Mouse (Mus musculus) adrenal gland, adult 2 months (tissue): Measurements from ENCODE around the gene Ssb. TPM values are rescaled to one million over a fixed set of nuclear protein-coding genes. Genes with fewer than 3 reads are reported as not detected.

Experiments used
- DNase-seq: peaks from one replicate; pipeline ENCODE4 v3.0.0; 2021
- long read RNA-seq: library from polyadenylated mRNA; stranded (forward); transcript quantifications from one replicate; pipeline ENCODE4 v2.0.0, GENCODE M21; 2021
- polyA plus RNA-seq: library from polyadenylated mRNA; depleted of rRNA; stranded (reverse); fragments of >200 nt; gene quantifications from 2 replicates; pipeline ENCODE4 v1.2.3, GENCODE M21; 2012; rRNA removed
- total RNA-seq, 2 experiments: library from RNA; stranded (reverse); gene quantifications; 2 replicates each; pipeline ENCODE4 v1.2.3; 2021

The Ssb gene
- total RNA-seq (100 to 1,000 TPM; 162 to 194 TPM), polyA plus RNA-seq (0.07 and 0.35 TPM in 2 replicates)
- long read RNA-seq, transcript Ssb-201 (12 exons, 2,001 nt) = major isoform, 84 of 99 reads
- long read RNA-seq, partial matches to known transcripts = 4 of 99 reads
- long read RNA-seq, other reads (novel, unspliced or antisense) = 10 of 99 reads

GRCm38 (mm10) chr2:69861485-69862091 is at the start of gene Ssb:
Gene Ssb, plus strand, starts transcription at chr2:69861562.
- DNase-seq = peak; percentile 95

DNA sequence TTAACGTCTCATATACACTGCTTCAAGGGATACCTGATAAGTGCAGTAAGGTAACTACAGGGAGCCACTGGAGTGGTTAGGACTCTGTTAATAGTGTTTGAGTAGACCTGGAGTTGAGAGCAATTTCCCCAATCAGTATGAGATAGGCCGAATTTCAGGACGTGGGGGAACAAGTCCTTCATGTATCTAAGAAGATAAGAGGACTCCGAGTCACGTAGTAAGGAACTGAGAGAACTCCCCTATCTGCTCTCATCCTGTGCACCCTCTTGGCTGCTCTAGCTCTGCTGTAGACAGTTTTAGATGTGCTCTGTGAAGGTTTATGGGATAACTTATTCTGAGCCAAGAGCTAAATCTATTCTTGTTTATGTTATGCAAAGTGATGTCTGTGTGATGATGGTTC is 44.8 kb upstream of the Ssb start:
- no peak for DNase-seq

- DNase-seq = no peak
These were observed 42.8 kb upstream of the Ssb start for GRCm38 (mm10) chr2:69818350-69819085.

GRCm38 (mm10) chr2:69820201-69820600 is 41.2 kb upstream of the Ssb start:
- no peak for DNase-seq

- DNase-seq = peak; percentile 33
These were observed 39.7 kb upstream of the Ssb start, which contains the start of gene Klhl23 for GRCm38 (mm10) chr2:69821711-69822110. Gene Klhl23, plus strand, starts transcription at chr2:69821944.

- DNase-seq = peak; percentile 68
These were observed 38.8 kb upstream of the Ssb start for GRCm38 (mm10) chr2:69822361-69823128.

DNA sequence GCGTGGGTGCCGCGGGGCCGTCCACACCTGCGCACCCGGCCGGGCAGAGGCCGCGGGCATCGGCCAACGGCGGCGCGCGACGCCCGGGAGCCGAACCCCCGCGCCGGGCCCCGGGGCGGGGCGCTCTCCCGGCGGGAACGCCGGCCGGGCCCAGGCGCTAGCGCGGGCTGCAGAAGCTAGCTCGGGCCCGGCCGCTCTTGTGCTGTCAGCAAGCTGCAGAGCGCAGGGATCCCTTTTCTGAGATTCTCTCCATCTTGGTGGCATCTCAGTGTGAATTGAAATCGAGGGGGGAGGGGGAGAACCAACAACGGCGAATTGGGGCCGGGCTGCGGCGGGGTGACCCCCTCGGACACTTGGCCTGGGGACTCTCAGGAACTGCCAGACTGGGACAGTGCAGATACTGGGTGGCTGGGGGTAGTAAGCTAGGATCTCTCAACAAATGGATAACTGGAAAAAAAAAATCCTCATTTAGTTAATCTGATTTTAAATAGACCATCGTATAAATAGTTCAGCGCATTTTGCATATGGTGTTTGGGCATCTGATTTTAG is 38.2 kb upstream of the Ssb start:
- no peak for DNase-seq

DNA sequence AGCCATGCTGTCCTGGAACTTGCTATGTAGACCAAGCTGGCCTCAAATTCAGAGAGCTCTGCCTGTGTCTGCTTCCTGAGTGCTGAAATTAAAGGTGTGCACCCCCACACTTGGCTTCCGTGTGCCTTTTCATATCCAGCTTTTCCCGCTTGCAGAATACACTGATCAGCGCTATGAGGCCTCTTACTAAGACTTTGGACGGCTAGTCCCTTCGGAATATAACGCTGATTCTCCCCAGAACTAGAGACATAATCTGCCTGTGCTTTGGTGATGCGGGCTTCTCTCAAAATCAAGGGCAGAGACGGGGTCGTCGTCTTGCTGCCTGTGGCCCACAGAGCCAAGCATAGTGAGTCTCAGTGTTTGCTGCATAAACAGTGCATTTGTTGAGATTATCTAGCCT is 35.5 kb upstream of the Ssb start:
- no peak for DNase-seq

GRCm38 (mm10) chr2:69826380-69826779 is 35.0 kb upstream of the Ssb start:
- DNase-seq = no peak

DNA sequence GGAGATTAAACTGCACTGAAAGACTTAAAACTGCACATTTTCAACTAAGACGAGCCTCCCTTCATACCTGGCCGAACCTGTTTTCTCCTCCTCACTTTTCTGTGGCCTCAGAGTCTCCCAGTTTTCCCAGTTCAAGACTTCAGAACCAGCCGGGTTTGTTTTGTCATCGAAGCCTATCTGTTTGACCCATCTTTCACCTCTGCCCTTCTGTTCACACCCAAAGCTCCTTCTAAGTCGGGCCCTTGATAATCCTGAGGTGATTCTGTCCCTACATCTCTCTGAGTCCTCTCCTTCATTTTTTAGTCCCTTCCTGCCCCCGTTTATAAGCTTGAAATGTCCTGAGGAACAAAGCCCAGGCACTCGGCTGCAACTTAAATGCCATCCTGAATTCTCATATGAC is 33.3 kb upstream of the Ssb start:
- no peak for DNase-seq

- DNase-seq = no peak
These were observed 31.7 kb upstream of the Ssb start for GRCm38 (mm10) chr2:69829680-69830079.

GRCm38 (mm10) chr2:69830116-69830515 is 31.2 kb upstream of the Ssb start:
- DNase-seq = no peak

- DNase-seq = no peak
These were observed 24.0 kb upstream of the Ssb start for GRCm38 (mm10) chr2:69837244-69837967.

DNA sequence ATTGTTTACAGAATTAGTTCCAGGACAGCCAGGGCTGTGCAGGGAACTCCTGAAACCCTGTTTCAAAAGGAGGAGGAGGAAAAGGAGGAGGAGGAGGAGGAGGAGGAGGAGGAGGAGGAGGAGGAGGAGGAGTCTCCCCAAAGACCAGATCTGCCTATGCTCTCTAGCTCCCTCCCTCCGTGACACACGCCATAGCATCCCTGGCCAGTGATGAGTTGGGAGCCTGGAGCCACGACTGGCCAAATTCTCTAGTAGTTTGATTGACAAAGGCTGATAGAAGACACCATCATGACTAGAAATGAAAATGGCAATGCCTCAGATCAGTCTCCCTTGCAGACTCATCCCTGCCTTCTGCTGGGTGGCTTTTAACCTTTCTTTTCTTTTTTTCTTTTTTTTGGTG is 23.4 kb upstream of the Ssb start:
- no peak for DNase-seq

GRCm38 (mm10) chr2:69838707-69839106 is 22.7 kb upstream of the Ssb start:
- no peak for DNase-seq

GRCm38 (mm10) chr2:69840261-69840660 is 21.1 kb upstream of the Ssb start:
- no peak for DNase-seq

DNA sequence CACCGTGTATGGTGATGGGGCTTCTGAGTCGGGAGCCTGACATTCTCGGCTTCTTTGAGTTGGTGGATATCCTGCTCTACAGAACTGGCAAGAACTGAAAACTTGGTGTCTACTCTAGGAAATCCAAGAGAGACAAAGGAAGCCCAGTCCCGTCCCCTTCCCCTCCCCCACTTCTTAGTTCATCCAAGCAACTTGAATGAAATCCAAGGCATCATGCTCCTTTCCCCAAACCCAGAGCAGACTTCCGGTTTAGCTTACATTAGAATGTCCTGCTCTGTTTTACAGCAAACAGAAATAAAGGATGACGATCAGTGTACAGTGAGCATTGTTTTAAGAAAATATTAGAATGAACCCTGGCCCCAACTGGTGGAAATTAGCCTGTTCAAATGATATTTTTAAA is 12.1 kb upstream of the Ssb start:
- no peak for DNase-seq

- no peak for DNase-seq
These were observed 9.8 kb upstream of the Ssb start for GRCm38 (mm10) chr2:69851427-69852058.

DNA sequence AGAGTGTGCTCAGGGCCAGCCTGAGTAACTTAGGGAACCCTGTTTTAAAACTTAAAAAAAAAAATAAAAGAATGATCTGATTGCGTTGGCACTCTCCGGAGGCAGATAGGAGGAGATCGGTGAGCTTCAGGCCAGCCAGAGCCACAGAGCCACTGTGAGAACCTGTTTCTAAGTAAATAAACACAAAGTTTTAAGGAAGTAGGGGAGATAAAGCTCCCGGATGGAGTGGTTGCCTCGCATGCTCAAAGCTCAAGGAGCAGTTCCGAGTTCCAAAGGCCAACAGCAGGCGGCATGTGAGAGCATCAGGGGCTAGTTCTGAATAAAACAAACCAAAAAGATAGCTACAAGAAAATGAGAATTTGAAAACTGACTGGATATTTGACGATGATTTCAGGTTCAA is 5.0 kb upstream of the Ssb start:
- no peak for DNase-seq

- DNase-seq = no peak
These were observed 3.5 kb upstream of the Ssb start for GRCm38 (mm10) chr2:69857882-69858281.

DNA sequence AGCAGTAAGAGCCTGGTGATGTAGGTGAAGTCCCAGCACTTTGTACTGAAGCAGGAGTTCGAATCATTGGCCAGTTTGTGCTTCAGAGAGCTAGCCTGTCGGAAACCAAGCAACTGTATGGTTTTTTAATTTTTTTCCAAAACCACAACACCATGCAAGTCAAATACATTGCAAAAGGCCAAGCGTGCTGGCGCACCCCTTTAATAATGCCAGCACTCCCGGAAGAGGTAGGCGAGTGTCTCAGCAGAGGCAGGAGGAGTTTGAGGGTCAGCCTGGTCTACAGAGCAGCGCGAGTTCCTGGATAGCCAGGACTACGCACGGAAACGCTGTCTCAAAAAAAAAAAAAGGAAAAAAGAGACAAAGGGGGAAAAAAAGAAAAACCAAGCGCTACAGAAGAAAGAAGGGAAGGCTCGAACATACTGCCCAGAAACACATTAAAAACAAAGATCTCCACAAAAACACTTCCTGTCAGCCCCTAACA is 350 bp upstream of the Ssb start:
- DNase-seq = peak; percentile 60
